Mouse (Mus musculus): Measurements from ENCODE around the gene Lefty2. TPM values are rescaled to one million over a fixed set of nuclear protein-coding genes. Genes with fewer than 3 reads are reported as not detected.
"Not testable (repeated sequence)": the region's sequence is repeated elsewhere in the genome, so short reads cannot be mapped to it uniquely, and the experiment has no call there.

The Lefty2 gene
- polyA plus RNA-seq, 1 experiment from 2014 or later: not detected

GRCm38 (mm10) chr1:180875126-180875525 is 17.8 kb upstream of the Lefty2 start:
- DNase-seq (ENCODE audit: low spot score): no peak
- Histone ChIP-seq H3K27ac (no peak overlapping the region), H3K4me1 (no peaks in the 10 kb centered on the region), H3K36me3 (no peaks in the 10 kb centered on the region), H3K4me3 (no peak overlapping the region), H3K9me3 (replicated peaks) (no peaks in the 10 kb centered on the region), H3K27me3 (ENCODE audit: low read depth, poor library complexity, severe bottlenecking) (no peaks in the 10 kb centered on the region)
- WGBS: 89% methylated on average over 9 of the region's 9 CpGs

- Histone ChIP-seq H3K27me3 (ENCODE audit: low read depth, poor library complexity, severe bottlenecking) (no peaks in the 10 kb centered on the region), H3K4me1 (no peaks in the 10 kb centered on the region), H3K27ac (no peak overlapping the region), H3K9me3 (replicated peaks) (no peaks in the 10 kb centered on the region), H3K4me3 (no peak overlapping the region), H3K36me3 (no peaks in the 10 kb centered on the region)
- WGBS: 73% methylated on average over 4 of the region's 4 CpGs
- no peak for DNase-seq (ENCODE audit: low spot score)
Measured at GRCm38 (mm10) chr1:180877466-180877865, 15.4 kb upstream of the Lefty2 start.

GRCm38 (mm10) chr1:180881768-180882167 is 11.1 kb upstream of the Lefty2 start:
- H3K4me3 ChIP-seq: no peak overlapping the region
- H3K4me1 ChIP-seq: peaks cover 11% of the 10 kb centered on the region
- no peaks in the 10 kb centered on the region for H3K36me3 ChIP-seq
- no peaks in the 10 kb centered on the region for H3K9me3 ChIP-seq (replicated peaks)
- H3K27me3 ChIP-seq (ENCODE audit: low read depth, poor library complexity, severe bottlenecking): 0 out of 2 replicates have a peak, but pooled peaks cover 7% of the 10 kb centered on the region
- WGBS: 88% methylated on average over 3 of the region's 3 CpGs
- H3K27ac ChIP-seq: no peak overlapping the region
- no peak for DNase-seq (ENCODE audit: low spot score)

GRCm38 (mm10) chr1:180883731-180884130 is 9.2 kb upstream of the Lefty2 start:
- Histone ChIP-seq H3K4me1 (peaks cover 19% of the 10 kb centered on the region), H3K36me3 (no peaks in the 10 kb centered on the region), H3K9me3 (replicated peaks) (no peaks in the 10 kb centered on the region), H3K4me3 (no peak overlapping the region), H3K27me3 (ENCODE audit: low read depth, poor library complexity, severe bottlenecking) (0 out of 2 replicates have a peak, but pooled peaks cover 7% of the 10 kb centered on the region), H3K27ac (no peak overlapping the region)
- 9% methylated on average over 7 of the region's 7 CpGs for whole genome bisulfite sequencing
- DNase-seq (ENCODE audit: low spot score): no peak

- 0 out of 2 replicates have a peak, but pooled peaks cover 13% of the 10 kb centered on the region for H3K27me3 ChIP-seq (ENCODE audit: low read depth, poor library complexity, severe bottlenecking)
- no peak overlapping the region for H3K4me3 ChIP-seq
- H3K36me3 ChIP-seq: no peaks in the 10 kb centered on the region
- H3K4me1 ChIP-seq: peaks cover 27% of the 10 kb centered on the region
- H3K27ac ChIP-seq: no peak overlapping the region
- DNase-seq (ENCODE audit: low spot score): no peak
- WGBS: 84% methylated on average over 9 of the region's 9 CpGs
- no peaks in the 10 kb centered on the region for H3K9me3 ChIP-seq (replicated peaks)
Measured at GRCm38 (mm10) chr1:180884484-180884883, 8.4 kb upstream of the Lefty2 start.

GRCm38 (mm10) chr1:180888556-180889042 is 4.3 kb upstream of the Lefty2 start:
- peak; percentile 56 for DNase-seq (ENCODE audit: low spot score)
- peaks cover 33% of the 10 kb centered on the region for H3K27me3 ChIP-seq (ENCODE audit: low read depth, poor library complexity, severe bottlenecking)
- H3K36me3 ChIP-seq: no peaks in the 10 kb centered on the region
- H3K27ac ChIP-seq: peak overlapping the region; percentile 66
- H3K4me1 ChIP-seq: peaks cover 34% of the 10 kb centered on the region
- H3K9me3 ChIP-seq (replicated peaks): no peaks in the 10 kb centered on the region
- peak overlapping the region; percentile 23; the same call in 1 of the 2 replicates for H3K4me3 ChIP-seq
- 3% methylated on average over 13 of the region's 13 CpGs for WGBS

- 0 out of 2 replicates have a peak overlapping the region, but pooled peaks have one; percentile 23 for H3K4me3 ChIP-seq
- no peaks in the 10 kb centered on the region for H3K9me3 ChIP-seq (replicated peaks)
- WGBS: 24% methylated on average over 7 of the region's 7 CpGs
- H3K27ac ChIP-seq: peak overlapping the region; percentile 66; the same call in 1 of the 2 replicates
- no peak for DNase-seq (ENCODE audit: low spot score)
- peaks cover 31% of the 10 kb centered on the region for H3K4me1 ChIP-seq
- H3K36me3 ChIP-seq: no peaks in the 10 kb centered on the region
- H3K27me3 ChIP-seq (ENCODE audit: low read depth, poor library complexity, severe bottlenecking): peaks cover 39% of the 10 kb centered on the region
Measured at GRCm38 (mm10) chr1:180889172-180889571, 3.7 kb upstream of the Lefty2 start.

GRCm38 (mm10) chr1:180889841-180890240 is 3.1 kb upstream of the Lefty2 start:
- DNase-seq (ENCODE audit: low spot score): no peak
- Histone ChIP-seq H3K27me3 (ENCODE audit: low read depth, poor library complexity, severe bottlenecking) (peaks cover 42% of the 10 kb centered on the region), H3K4me3 (no peak overlapping the region), H3K27ac (no peak overlapping the region), H3K9me3 (replicated peaks) (no peaks in the 10 kb centered on the region), H3K36me3 (no peaks in the 10 kb centered on the region), H3K4me1 (peaks cover 33% of the 10 kb centered on the region)
- WGBS: 29% methylated on average over 6 of the region's 6 CpGs

- Histone ChIP-seq H3K4me1 (peaks cover 19% of the 10 kb centered on the region), H3K27me3 (ENCODE audit: low read depth, poor library complexity, severe bottlenecking) (peaks cover 46% of the 10 kb centered on the region), H3K4me3 (peak overlapping the region; percentile 31)
- DNase-seq (ENCODE audit: low spot score): peak; percentile 61
- not testable (repeated sequence) for H3K27ac ChIP-seq; H3K9me3 ChIP-seq (replicated peaks); H3K36me3 ChIP-seq
- whole genome bisulfite sequencing: 7% methylated on average over 51 of the region's 51 CpGs
Measured at GRCm38 (mm10) chr1:180894088-180894987, 1.4 kb downstream of the Lefty2 start.

- WGBS: 5% methylated on average over 4 of the region's 4 CpGs
- Histone ChIP-seq H3K27ac (no peak overlapping the region), H3K4me3 (no peak overlapping the region), H3K9me3 (replicated peaks) (no peaks in the 10 kb centered on the region), H3K27me3 (ENCODE audit: low read depth, poor library complexity, severe bottlenecking) (no peaks in the 10 kb centered on the region), H3K36me3 (peaks cover 8% of the 10 kb centered on the region), H3K4me1 (peaks cover 22% of the 10 kb centered on the region)
- no peak for DNase-seq (ENCODE audit: low spot score)
Measured at GRCm38 (mm10) chr1:180901107-180901506, 8.2 kb downstream of the Lefty2 start.

- Histone ChIP-seq H3K9me3 (replicated peaks) (no peaks in the 10 kb centered on the region), H3K4me1 (peaks cover 25% of the 10 kb centered on the region), H3K27me3 (ENCODE audit: low read depth, poor library complexity, severe bottlenecking) (no peaks in the 10 kb centered on the region), H3K27ac (no peak overlapping the region), H3K36me3 (peaks cover 27% of the 10 kb centered on the region), H3K4me3 (no peak overlapping the region)
- DNase-seq (ENCODE audit: low spot score): no peak
- 28% methylated on average over 5 of the region's 5 CpGs for WGBS
Measured at GRCm38 (mm10) chr1:180902915-180903314, 10.0 kb downstream of the Lefty2 start.

- Histone ChIP-seq H3K4me1 (peaks cover 25% of the 10 kb centered on the region), H3K4me3 (peak overlapping the region; percentile 76), H3K9me3 (replicated peaks) (no peaks in the 10 kb centered on the region), H3K27ac (peak overlapping the region; percentile 91), H3K36me3 (peaks cover 34% of the 10 kb centered on the region), H3K27me3 (ENCODE audit: low read depth, poor library complexity, severe bottlenecking) (no peaks in the 10 kb centered on the region)
- WGBS: 46% methylated on average over 10 of the region's 10 CpGs
- no peak for DNase-seq (ENCODE audit: low spot score)
Measured at GRCm38 (mm10) chr1:180903666-180904038, 10.7 kb downstream of the Lefty2 start.

Data from limb, embryonic 10.5 days (tissue).